9 mouse cellular contexts compared by ENCODE assay signal in the genomic region with DNA sequence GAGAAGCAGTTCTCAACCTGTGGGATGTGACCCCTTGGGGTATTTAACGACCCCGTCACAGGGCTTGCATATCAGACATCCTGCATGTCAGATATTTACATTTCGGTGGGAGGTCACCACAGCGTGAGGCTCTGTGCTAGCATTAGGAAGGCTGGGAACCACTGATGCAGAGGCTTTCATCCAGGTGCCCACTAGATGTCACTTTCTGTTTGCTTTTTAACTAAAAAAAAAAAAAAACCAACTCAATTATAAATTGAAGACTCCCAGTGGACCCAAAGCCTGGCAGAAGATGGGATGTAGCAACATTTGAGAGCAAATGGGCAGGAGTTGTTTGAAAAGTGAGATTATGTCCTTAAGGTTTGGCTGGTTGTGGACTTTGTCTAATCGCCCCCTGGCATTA. TPM values are rescaled to one million over a fixed set of nuclear protein-coding genes. Genes with fewer than 3 reads are reported as not detected.
A peak's percentile ranks its signal among the peaks of the same experiment; 100 is the strongest.
DNase-seq lines count a peak whose midpoint lies in the region; ATAC-seq and TF ChIP-seq lines count a peak whose summit lies in the region.
"Had no signal": no experiment of that assay in that cellular context is flagged by ENCODE, and none has a peak within 500 bp of the region (broad histone marks: within the 10 kb centered on the region; RNA-seq: fewer than 3 reads in every experiment).

No protein-coding gene starts in this region.

- no peaks in the 10 kb centered on the region for H3K27me3 ChIP-seq in heart, embryonic 11.5 days (ENCODE audit: control insufficient read depth, insufficient read depth, low read length)
- H3K27me3 ChIP-seq in hindbrain, embryonic 14.5 days (ENCODE audit: control insufficient read depth, insufficient read depth, low read length), result no peaks in the 10 kb centered on the region
- H3K27me3 ChIP-seq in neural tube, embryonic 15.5 days (replicated peaks), result no peaks in the 10 kb centered on the region

- no peak for ATAC-seq in heart, embryonic 11.5 days (replicated peaks; ENCODE audit: insufficient number of reproducible peaks, low FRiP score, low TSS enrichment)
- ATAC-seq in hindbrain, embryonic 14.5 days (ENCODE audit: low FRiP score), result 0 out of 2 replicates have a peak, but pooled peaks have one; percentile 64
- peak; percentile 62 for ATAC-seq in neural tube, embryonic 15.5 days (ENCODE audit: low FRiP score)
- ATAC-seq in erythroid progenitor cell, adult 5-6 weeks (replicated peaks; ENCODE audit: low FRiP score, poor library complexity, severe bottlenecking), result no peak

- H3K9ac ChIP-seq in heart, embryonic 11.5 days (ENCODE audit: low read depth, low read length), result no peak overlapping the region
- no peak overlapping the region for H3K9ac ChIP-seq in hindbrain, embryonic 14.5 days
- H3K9ac ChIP-seq in neural tube, embryonic 15.5 days (replicated peaks), result no peak overlapping the region
- H3K9ac ChIP-seq: liver, embryonic 14.5 days had no signal

- peak; percentile 50 for TF ChIP-seq CTCF in cortical plate, adult 2 months (IDR thresholded peaks at IDR 0.05; ENCODE audit: extremely low read depth, insufficient read depth, low read length)

- 0 out of 2 replicates have a peak, but pooled peaks cover 3% of the 10 kb centered on the region for H3K4me1 ChIP-seq in heart, embryonic 11.5 days (ENCODE audit: control insufficient read depth, insufficient read depth, low read length)
- no peaks in the 10 kb centered on the region for H3K4me1 ChIP-seq in cortical plate, adult 2 months (ENCODE audit: control insufficient read depth, insufficient read depth, low read length)
- 0 out of 2 replicates have a peak, but pooled peaks cover 3% of the 10 kb centered on the region for H3K4me1 ChIP-seq in hindbrain, embryonic 14.5 days (replicated peaks; ENCODE audit: control insufficient read depth, insufficient read depth, low read length)
- H3K4me1 ChIP-seq in neural tube, embryonic 15.5 days, result peaks cover 9% of the 10 kb centered on the region

- peak; percentile 52 to 62 for DNase-seq in heart, adult 18-20 months
- peak; percentile 52 for DNase-seq in 416B (ENCODE audit: low read depth)
- DNase-seq in hindbrain, embryonic 14.5 days (ENCODE audit: low spot score), result peak; percentile 77
- no peak for DNase-seq in cerebellum, adult 8-10 months

- H3K27ac ChIP-seq in heart, embryonic 11.5 days (ENCODE audit: low read depth, low read length), result no peak overlapping the region
- no peak overlapping the region for H3K27ac ChIP-seq in cortical plate, adult 2 months (ENCODE audit: insufficient read depth, low read length)
- no peak overlapping the region for H3K27ac ChIP-seq in hindbrain, embryonic 14.5 days
- H3K27ac ChIP-seq in neural tube, embryonic 15.5 days (replicated peaks), result no peak overlapping the region
- H3K27ac ChIP-seq: liver, embryonic 14.5 days had no signal

- H3K36me3 ChIP-seq in heart, embryonic 11.5 days (ENCODE audit: control insufficient read depth, insufficient read depth, low read length), result peaks cover 6% of the 10 kb centered on the region
- peaks cover 3% of the 10 kb centered on the region; the same call in 1 of the 2 replicates for H3K36me3 ChIP-seq in hindbrain, embryonic 14.5 days (replicated peaks; ENCODE audit: control insufficient read depth, insufficient read depth)
- H3K36me3 ChIP-seq in neural tube, embryonic 15.5 days, result peaks cover under 1% of the 10 kb centered on the region; the same call in 1 of the 2 replicates

- no peak overlapping the region for H3K4me2 ChIP-seq in heart, embryonic 11.5 days
- no peak overlapping the region for H3K4me2 ChIP-seq in hindbrain, embryonic 14.5 days (replicated peaks)
- peak overlapping the region; percentile 15; the same call in 1 of the 2 replicates for H3K4me2 ChIP-seq in neural tube, embryonic 15.5 days

- TF ChIP-seq POLR2A in cortical plate, adult 2 months (IDR thresholded peaks at IDR 0.05; ENCODE audit: extremely low read depth, insufficient read depth, low read length), result no peak

- H3K4me3 ChIP-seq in heart, embryonic 11.5 days (ENCODE audit: low read depth, low read length), result no peak overlapping the region
- no peak overlapping the region for H3K4me3 ChIP-seq in cortical plate, adult 2 months (ENCODE audit: insufficient read depth, low read length)
- H3K4me3 ChIP-seq in hindbrain, embryonic 14.5 days (replicated peaks; ENCODE audit: low read length), result no peak overlapping the region
- H3K4me3 ChIP-seq in neural tube, embryonic 15.5 days (replicated peaks), result no peak overlapping the region

- 18% methylated on average over 5 of the region's 5 CpGs for WGBS in heart, embryonic 11.5 days (ENCODE audit: insufficient replicate concordance)
- 16% methylated on average over 5 of the region's 5 CpGs for WGBS in hindbrain, embryonic 14.5 days
- 22% methylated on average over 5 of the region's 5 CpGs for WGBS in neural tube, embryonic 15.5 days

- H3K9me3 ChIP-seq in heart, embryonic 11.5 days (replicated peaks; ENCODE audit: control insufficient read depth, low read length), result no peaks in the 10 kb centered on the region
- H3K9me3 ChIP-seq in hindbrain, embryonic 14.5 days (ENCODE audit: control insufficient read depth, low read length), result no peaks in the 10 kb centered on the region
- no peaks in the 10 kb centered on the region for H3K9me3 ChIP-seq in neural tube, embryonic 15.5 days (replicated peaks)

RNA-seq across cellular contexts. Expression of a gene that starts 16.1 kb away (rescaled TPM):
- 10 to 100 TPM; 31.9 to 32.5 TPM for total RNA-seq in heart, adult 18-20 months (2021)
- 148 and 156 TPM in 2 replicates for polyA plus RNA-seq in heart, embryonic 11.5 days (2014; fragmentation: Nextera tagmentation; extraction: Ambion mirVana)
- 32.4 and 34.6 TPM in 2 replicates for polyA plus RNA-seq in cortical plate, adult 2 months (2012; rRNA removed)
- 81.8 and 83.5 TPM in 2 replicates for polyA plus RNA-seq in hindbrain, embryonic 14.5 days (2014; fragmentation: Nextera tagmentation; extraction: Ambion mirVana)
- polyA plus RNA-seq in neural tube, embryonic 15.5 days (2015; fragmentation: Nextera tagmentation; extraction: Ambion mirVana), result 62.0 and 96.5 TPM in 2 replicates
- 69.6 and 79.3 TPM in 2 replicates for total RNA-seq in erythroid progenitor cell, adult 5-6 weeks (2015; ENCODE audit: low replicate concordance)
- total RNA-seq in erythroid progenitor cell, adult 5-6 weeks (2017; ENCODE audit: low replicate concordance), result 80.2 and 93.8 TPM in 2 replicates

Comparison
In these comparisons a context has a peak if more than half of its experiments do, and no peak if none do; other contexts are left out.
1. ATAC-seq: peak in hindbrain, embryonic 14.5 days (single experiment) and neural tube, embryonic 15.5 days (single experiment); none in heart, embryonic 11.5 days (single experiment) and erythroid progenitor cell, adult 5-6 weeks (single experiment).